Mouse (Mus musculus) hindbrain, embryonic 13.5 days (tissue): ENCODE data around the gene Crabp2. TPM values are rescaled to one million over a fixed set of nuclear protein-coding genes. Genes with fewer than 3 reads are reported as not detected.

Experiments used
- ATAC-seq: fragments of 200-750 bp; cut with Nextera tagmentation; 2 replicates; pipeline ENCODE4 v1.8.0; 2017; ENCODE audit warnings: moderate TSS enrichment; ENCODE audit not compliant: low FRiP score
- H3K27ac ChIP-seq: fragments of 300-500 bp; sonication (generic); 2 replicates; pipeline ENCODE4 v1.5.1; 2015; ENCODE audit warnings: inconsistent platforms, mild to moderate bottlenecking, moderate library complexity
- H3K27me3 ChIP-seq: fragments of 300-500 bp; sonication (generic); 2 replicates; pipeline ENCODE4 v1.6.1; 2015; ENCODE audit warnings: mild to moderate bottlenecking, inconsistent platforms
- H3K36me3 ChIP-seq: fragments of 300-500 bp; sonication (generic); 2 replicates; pipeline ENCODE4 v1.6.1; 2015; ENCODE audit warnings: mild to moderate bottlenecking, inconsistent platforms
- H3K4me1 ChIP-seq: fragments of 300-500 bp; sonication (generic); replicated peaks from 2 replicates; pipeline ENCODE4 v1.6.1; 2015; ENCODE audit warnings: inconsistent platforms
- H3K4me2 ChIP-seq: fragments of 300-500 bp; sonication (generic); 2 replicates; pipeline ENCODE4 v1.6.1; 2015; ENCODE audit warnings: inconsistent platforms, mild to moderate bottlenecking, moderate library complexity
- H3K4me3 ChIP-seq: fragments of 300-500 bp; sonication (generic); 2 replicates; pipeline ENCODE4 v1.5.1; 2015; ENCODE audit warnings: mild to moderate bottlenecking, inconsistent platforms
- H3K9ac ChIP-seq: fragments of 300-500 bp; sonication (generic); 2 replicates; pipeline ENCODE4 v1.6.1; 2015; ENCODE audit warnings: mild to moderate bottlenecking, inconsistent platforms
- H3K9me3 ChIP-seq: fragments of 300-500 bp; sonication (generic); 2 replicates; pipeline ENCODE4 v1.6.1; 2016; ENCODE audit warnings: inconsistent platforms
- WGBS: fragments of 180-500 bp; shearing (Covaris S2); methylation state at CpG from one replicate; pipeline ENCODE4 v1.1.7; 2015; 5-methylcytosine and 5-hydroxymethylcytosine counted together
- polyA plus RNA-seq: library from polyadenylated mRNA; unstranded; fragments of >200 nt; fragmentation: Nextera tagmentation; extraction: Ambion mirVana; gene quantifications from 2 replicates; pipeline ENCODE4 v1.2.1, GENCODE M21; 2015

Gene Crabp2
- polyA plus RNA-seq, 1 experiment from 2014 or later, result 148 TPM

DNA sequence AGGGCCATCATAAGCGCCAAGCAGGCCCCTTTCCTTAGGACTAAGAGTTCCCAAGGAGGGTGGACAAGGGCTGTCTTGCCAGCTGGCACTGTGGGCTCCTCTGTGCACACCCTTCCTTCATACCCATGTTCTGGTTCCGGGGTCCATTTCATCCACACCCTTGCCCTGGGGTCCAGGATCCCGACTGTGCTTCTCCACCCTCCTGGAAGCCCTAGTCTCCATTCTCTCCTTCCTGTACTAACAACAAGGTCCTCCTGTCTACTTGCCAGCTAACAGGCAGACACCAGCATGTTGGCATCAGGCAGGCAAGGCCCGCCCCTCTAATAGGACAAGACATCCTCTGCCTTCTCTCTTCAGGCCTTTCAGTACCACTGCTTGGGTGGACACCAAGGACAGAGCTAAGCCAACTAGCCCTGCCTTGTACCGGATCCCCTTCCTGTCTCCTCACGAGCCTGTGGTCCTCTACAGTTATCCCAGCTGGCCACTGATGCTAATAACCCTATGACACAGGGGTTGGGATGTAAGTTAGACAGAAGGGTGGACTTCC lies 32.8 kb downstream of the Crabp2 start:
- H3K4me3 ChIP-seq, result no peak overlapping the region
- H3K27ac ChIP-seq, result 0 out of 2 replicates have a peak overlapping the region, but pooled peaks have one; percentile 52
- H3K9me3 ChIP-seq, result no peaks in the 10 kb centered on the region
- H3K36me3 ChIP-seq, result peaks cover 12% of the 10 kb centered on the region; the same call in 1 of the 2 replicates
- H3K27me3 ChIP-seq, result no peaks in the 10 kb centered on the region
- H3K4me1 ChIP-seq, result peaks cover 67% of the 10 kb centered on the region
- ATAC-seq, result no peak
- WGBS, result 82% methylated on average over 6 of the region's 6 CpGs
- no peak overlapping the region for H3K9ac ChIP-seq
- no peak overlapping the region for H3K4me2 ChIP-seq

DNA sequence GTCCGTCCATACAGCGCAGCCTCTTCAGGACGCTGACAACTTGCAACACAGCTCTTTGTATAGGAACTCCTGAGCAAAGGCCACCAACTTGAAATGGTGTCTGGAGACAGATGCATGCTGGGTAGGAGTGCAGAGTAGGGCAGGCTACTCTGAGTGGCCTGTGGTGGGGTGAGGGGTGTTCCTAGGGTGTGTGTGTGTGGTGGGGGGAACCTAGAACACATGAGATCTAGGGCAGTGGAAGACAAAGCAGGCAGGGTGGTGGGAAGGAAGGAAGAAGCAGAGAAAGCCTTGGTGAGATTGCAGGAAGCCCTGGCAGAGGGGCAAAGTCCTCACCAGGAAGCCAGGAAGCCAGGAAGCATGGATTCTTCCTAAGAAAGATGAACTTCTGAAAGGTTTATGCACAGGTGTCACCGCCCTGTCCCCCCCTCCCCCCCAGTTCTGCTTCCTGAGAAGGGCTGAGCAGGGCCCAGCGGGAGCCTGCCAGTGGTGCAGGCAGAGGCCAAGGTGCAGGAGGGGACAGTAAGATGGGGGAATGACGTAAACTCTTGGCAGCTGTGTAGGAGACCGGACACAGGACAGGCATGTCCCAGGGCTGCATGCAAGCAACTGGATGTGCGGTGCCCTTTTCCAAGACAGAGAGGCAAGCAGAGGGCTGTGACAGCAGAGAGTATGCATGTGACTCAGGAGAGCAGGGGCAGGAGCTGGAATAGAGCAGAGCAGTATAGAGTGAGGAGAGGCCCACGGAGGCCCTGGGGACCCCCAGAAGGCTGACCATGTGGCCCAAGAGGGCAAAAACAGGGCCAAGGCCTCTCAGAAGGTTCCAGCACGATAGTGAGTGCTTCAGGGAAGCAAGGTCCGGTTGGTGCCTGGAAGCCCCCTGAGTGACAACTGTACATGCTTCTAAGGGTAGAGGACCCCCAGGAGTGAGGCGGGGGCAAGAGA lies 33.7 kb downstream of the Crabp2 start:
- H3K9ac ChIP-seq, result peak overlapping the region; percentile 43; the same call in 1 of the 2 replicates
- ATAC-seq, result no peak
- peak overlapping the region; percentile 38; the same call in 1 of the 2 replicates for H3K4me2 ChIP-seq

DNA sequence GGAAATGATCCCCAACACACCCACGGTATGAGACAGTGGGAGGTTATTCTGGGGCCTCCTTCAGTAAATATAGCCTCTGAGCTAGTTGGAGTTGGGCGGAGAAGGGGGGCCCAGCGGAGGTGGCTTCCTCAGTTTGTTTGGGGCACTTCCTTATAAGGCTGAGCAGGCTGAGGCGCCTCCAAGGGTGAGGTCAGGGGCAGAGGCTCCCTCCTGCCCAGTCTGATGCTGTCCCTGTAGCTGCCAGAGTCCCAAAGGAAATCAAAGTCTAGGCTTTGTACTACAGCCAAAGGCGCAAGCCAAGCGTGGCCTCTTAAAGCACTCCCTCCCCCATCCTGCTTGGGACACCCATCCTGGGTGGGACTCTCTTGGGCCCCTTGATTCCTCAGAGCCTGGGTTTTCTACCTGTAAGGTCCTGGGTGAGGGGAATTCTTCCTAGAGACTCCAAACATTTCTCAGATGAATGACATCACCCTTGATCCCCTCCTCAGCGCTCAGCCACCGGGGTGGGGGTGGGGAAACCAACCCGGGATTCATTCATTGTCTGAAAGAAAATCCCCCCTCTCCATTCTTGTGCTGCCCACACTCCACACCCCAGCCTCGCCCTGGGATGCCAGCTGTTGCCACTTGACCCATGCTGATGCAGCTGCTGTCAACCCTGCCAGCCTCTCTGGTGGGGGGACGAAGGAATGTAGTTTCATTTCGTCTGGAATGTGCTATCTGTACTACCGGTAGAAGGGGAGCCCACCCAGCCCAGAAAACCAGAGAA lies 34.6 kb downstream of the Crabp2 start:
- Histone ChIP-seq H3K27ac (peak overlapping the region; percentile 71), H3K9ac (peak overlapping the region; percentile 43; the same call in 1 of the 2 replicates), H3K4me1 (peaks cover 84% of the 10 kb centered on the region), H3K9me3 (no peaks in the 10 kb centered on the region), H3K27me3 (no peaks in the 10 kb centered on the region), H3K4me3 (no peak overlapping the region), H3K4me2 (peak overlapping the region; percentile 38), H3K36me3 (peaks cover 5% of the 10 kb centered on the region; the same call in 1 of the 2 replicates)
- 6% methylated on average over 13 of the region's 13 CpGs for WGBS
- no peak for ATAC-seq

More for the DNA sequence above, 33.7 kb downstream of the Crabp2 start:
- H3K4me1 ChIP-seq, result peaks cover 75% of the 10 kb centered on the region
- peak overlapping the region; percentile 71 for H3K27ac ChIP-seq
- H3K36me3 ChIP-seq, result peaks cover 12% of the 10 kb centered on the region; the same call in 1 of the 2 replicates
- no peaks in the 10 kb centered on the region for H3K27me3 ChIP-seq
- WGBS, result 31% methylated on average over 11 of the region's 12 CpGs
- no peaks in the 10 kb centered on the region for H3K9me3 ChIP-seq
- H3K4me3 ChIP-seq, result no peak overlapping the region

DNA sequence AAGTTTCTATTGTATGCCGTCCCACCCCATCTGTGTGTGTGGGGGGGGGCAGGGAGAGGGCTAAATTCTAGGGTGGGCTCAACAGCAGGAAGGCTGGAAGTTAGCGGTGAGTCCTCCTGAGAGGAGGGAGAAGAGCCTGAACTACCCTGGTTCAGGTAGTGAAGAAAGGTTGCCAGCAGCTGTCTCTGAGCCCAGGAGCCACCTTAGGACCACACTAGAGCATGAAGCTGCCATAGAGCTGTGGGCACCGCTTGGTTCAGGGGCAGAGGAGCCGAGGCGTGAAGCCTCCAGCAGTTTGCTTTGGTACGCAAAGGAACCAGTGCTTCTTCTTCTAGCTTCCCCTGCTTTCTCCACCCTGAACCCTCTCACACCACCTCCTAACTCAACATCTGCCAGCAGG lies 35.2 kb downstream of the Crabp2 start:
- Histone ChIP-seq H3K9ac (peak overlapping the region; percentile 43; the same call in 1 of the 2 replicates), H3K4me2 (peak overlapping the region; percentile 38), H3K27me3 (peaks cover 4% of the 10 kb centered on the region; the same call in 1 of the 2 replicates), H3K27ac (peak overlapping the region; percentile 20; the same call in 1 of the 2 replicates), H3K4me1 (peaks cover 90% of the 10 kb centered on the region), H3K4me3 (no peak overlapping the region), H3K36me3 (0 out of 2 replicates have a peak, but pooled peaks cover 3% of the 10 kb centered on the region), H3K9me3 (no peaks in the 10 kb centered on the region)
- no peak for ATAC-seq
- 43% methylated on average over 6 of the region's 6 CpGs for WGBS

DNA sequence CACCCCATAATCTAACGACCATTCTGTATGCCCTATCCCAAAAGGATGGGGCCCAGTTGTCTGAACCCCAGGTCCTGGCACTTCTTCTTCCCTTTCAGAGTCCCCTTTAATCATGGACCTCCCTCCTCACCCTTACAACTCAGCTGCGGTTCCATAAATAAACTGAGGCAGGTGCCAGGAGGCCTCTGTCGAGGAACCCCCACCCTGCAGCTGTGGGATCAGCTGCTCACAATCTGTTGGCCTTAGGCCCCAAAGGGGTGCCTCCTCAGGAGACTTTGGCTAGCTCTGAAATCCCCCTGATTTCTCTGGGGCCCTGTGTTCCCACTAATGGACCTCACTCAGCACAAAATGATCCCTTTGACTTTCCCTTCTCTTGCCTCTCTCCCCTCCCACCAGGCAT lies 35.6 kb downstream of the Crabp2 start:
- WGBS, result 28% methylated on average over 3 of the region's 3 CpGs
- Histone ChIP-seq H3K9me3 (no peaks in the 10 kb centered on the region), H3K27me3 (peaks cover 8% of the 10 kb centered on the region; the same call in 1 of the 2 replicates), H3K9ac (peak overlapping the region; percentile 19; the same call in 1 of the 2 replicates), H3K4me3 (no peak overlapping the region), H3K4me1 (peaks cover 92% of the 10 kb centered on the region), H3K27ac (peak overlapping the region; percentile 20; the same call in 1 of the 2 replicates), H3K36me3 (0 out of 2 replicates have a peak, but pooled peaks cover 3% of the 10 kb centered on the region), H3K4me2 (no peak overlapping the region)
- ATAC-seq, result no peak

DNA sequence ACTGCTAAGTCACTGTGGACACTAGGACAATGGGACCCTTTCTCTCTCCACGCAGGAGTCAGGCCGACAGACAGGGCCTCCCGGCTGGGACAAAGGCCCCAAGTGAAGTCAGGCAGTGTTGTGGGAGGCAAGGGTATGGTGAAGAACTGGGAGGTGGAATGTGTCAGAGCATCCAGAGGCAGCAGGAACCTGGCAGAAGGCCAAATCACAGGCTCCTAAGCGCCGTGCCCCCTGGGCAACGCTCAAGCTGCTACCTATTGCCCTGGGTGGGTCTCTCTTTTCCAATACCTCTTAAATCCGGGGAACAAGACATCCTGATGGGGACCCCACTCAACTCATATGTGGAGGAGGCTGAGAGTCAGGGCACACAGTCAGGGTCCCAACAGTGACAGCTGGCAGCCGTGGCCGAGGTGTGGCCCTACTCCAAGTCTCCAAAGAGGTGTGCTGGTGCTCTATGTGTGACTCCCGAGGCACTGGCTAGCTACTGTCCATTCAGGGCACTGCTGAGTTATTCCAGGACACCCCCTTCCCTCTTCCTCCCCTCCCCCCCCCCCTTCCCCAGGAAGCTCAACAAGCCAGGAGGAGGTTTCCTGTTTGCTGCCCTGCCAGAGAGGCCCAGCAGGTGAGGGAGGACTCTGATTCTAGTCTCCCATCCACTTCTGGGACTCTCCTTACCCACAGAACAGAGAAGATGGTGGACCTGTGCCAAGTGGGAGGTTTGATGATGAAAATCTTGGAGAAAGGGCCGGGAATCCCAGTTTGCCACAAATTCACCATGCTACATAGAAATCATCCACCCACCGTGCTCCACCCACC lies 37.2 kb downstream of the Crabp2 start:
- no peaks in the 10 kb centered on the region for H3K9me3 ChIP-seq
- peaks cover 21% of the 10 kb centered on the region for H3K27me3 ChIP-seq
- peak overlapping the region; percentile 74 for H3K27ac ChIP-seq
- WGBS, result 20% methylated on average over 12 of the region's 12 CpGs
- H3K4me3 ChIP-seq, result no peak overlapping the region
- peaks cover 80% of the 10 kb centered on the region for H3K4me1 ChIP-seq
- peak overlapping the region; percentile 19; the same call in 1 of the 2 replicates for H3K9ac ChIP-seq
- no peak overlapping the region for H3K4me2 ChIP-seq
- H3K36me3 ChIP-seq, result no peaks in the 10 kb centered on the region
- no peak for ATAC-seq

DNA sequence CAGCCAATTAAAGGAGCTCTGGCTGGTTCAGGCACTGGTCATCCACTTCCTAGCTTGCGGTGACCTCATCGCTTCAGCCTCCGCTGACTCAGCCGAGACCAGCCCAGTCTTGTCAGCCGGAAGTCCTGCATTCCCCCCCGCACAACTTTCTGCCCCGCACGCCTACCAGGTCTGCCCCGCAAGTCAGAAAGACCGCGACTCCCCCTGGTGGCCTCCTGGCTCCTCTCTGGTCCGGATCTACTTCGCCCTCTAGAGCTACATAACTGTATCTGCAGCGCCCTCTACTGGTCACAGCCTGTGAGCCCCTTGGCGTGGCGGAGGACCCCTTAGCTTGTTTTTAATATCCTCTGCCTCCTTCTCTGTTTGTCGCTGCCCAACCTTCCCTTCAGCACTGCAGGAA lies 38.4 kb downstream of the Crabp2 start:
- no peaks in the 10 kb centered on the region for H3K36me3 ChIP-seq
- H3K27ac ChIP-seq, result peak overlapping the region; percentile 72
- H3K4me3 ChIP-seq, result peak overlapping the region; percentile 40
- ATAC-seq, result peak; percentile 74
- peak overlapping the region; percentile 66 for H3K9ac ChIP-seq
- peaks cover 68% of the 10 kb centered on the region for H3K4me1 ChIP-seq
- WGBS, result 0% methylated on average over 17 of the region's 17 CpGs
- peak overlapping the region; percentile 61 for H3K4me2 ChIP-seq
- peaks cover 33% of the 10 kb centered on the region for H3K27me3 ChIP-seq
- no peaks in the 10 kb centered on the region for H3K9me3 ChIP-seq

DNA sequence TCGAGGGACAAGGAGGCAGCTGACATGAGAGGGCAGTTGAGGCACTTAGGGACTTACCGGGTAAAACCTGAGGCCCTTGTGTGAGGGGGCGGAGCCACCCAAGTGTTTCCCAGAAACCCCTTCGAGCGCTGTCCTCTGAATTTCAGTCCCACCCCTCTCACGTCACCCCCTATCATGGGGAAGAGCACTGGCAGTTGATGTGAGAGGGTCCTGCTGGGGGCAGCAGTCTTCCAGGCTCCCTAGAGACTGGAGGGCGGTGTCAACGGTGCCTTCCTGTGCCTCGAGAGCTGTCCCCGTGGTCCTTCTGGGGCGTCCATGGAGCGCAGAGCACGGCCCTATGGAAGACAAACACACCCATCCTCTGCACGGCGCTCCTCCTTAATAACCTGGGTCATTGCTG lies 39.2 kb downstream of the Crabp2 start:
- peak; percentile 60 for ATAC-seq
- 0% methylated on average over 15 of the region's 15 CpGs for WGBS
- Histone ChIP-seq H3K4me2 (peak overlapping the region; percentile 61), H3K27ac (peak overlapping the region; percentile 72), H3K9me3 (no peaks in the 10 kb centered on the region), H3K4me3 (peak overlapping the region; percentile 40), H3K4me1 (peaks cover 61% of the 10 kb centered on the region), H3K36me3 (no peaks in the 10 kb centered on the region), H3K9ac (peak overlapping the region; percentile 66), H3K27me3 (peaks cover 40% of the 10 kb centered on the region)

DNA sequence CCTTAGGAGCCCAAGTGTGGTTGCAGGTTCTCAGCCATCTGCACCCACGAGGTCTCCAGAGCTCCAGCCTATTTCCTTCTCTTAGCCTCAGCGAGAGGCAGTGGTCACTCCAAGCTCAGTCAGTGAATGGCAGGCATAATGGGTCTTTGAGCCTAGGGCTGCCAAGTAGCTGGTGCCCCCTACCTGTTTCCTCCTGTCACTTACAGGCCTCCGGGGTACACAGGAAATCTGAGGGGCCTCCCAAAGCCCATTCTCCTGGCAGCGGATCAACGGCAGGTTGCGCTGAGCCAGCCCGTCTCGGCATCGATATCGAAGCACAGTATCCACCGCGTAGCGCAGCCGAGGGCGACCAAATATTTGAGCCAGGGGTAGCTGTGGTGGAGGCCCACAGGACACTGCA lies 39.6 kb downstream of the Crabp2 start:
- ATAC-seq, result peak; percentile 15; the same call in 1 of the 2 replicates
- no peaks in the 10 kb centered on the region for H3K36me3 ChIP-seq
- H3K4me2 ChIP-seq, result peak overlapping the region; percentile 61
- peaks cover 56% of the 10 kb centered on the region for H3K4me1 ChIP-seq
- peak overlapping the region; percentile 66 for H3K9ac ChIP-seq
- peak overlapping the region; percentile 72 for H3K27ac ChIP-seq
- H3K9me3 ChIP-seq, result no peaks in the 10 kb centered on the region
- H3K4me3 ChIP-seq, result peak overlapping the region; percentile 40
- 6% methylated on average over 15 of the region's 15 CpGs for WGBS
- peaks cover 45% of the 10 kb centered on the region for H3K27me3 ChIP-seq

DNA sequence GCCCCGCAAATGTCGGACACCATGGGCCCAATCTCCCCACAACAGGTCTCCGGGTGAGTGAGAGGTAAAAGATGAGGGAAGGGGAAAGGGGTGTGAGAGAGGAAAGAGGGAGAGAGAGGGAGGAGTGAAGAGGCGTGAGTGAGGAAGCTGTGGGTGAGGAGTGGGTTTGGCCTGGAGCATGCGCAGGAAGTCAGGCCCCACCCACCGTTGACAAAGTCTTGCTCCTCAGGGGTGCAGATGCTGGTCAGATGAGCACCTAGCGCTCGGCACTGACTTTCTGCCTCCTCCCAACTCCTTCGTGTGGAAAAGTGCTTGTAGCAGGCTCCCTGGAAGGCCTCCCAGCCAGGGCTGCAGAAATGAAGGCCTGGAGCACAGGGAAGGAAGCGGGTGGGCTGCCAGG lies 41.5 kb downstream of the Crabp2 start:
- no peak overlapping the region for H3K9ac ChIP-seq
- no peak overlapping the region for H3K27ac ChIP-seq
- no peaks in the 10 kb centered on the region for H3K9me3 ChIP-seq
- 49% methylated on average over 10 of the region's 10 CpGs for WGBS
- peaks cover 39% of the 10 kb centered on the region for H3K4me1 ChIP-seq
- ATAC-seq, result no peak
- H3K27me3 ChIP-seq, result peaks cover 63% of the 10 kb centered on the region
- no peak overlapping the region for H3K4me3 ChIP-seq
- H3K36me3 ChIP-seq, result no peaks in the 10 kb centered on the region
- no peak overlapping the region for H3K4me2 ChIP-seq

DNA sequence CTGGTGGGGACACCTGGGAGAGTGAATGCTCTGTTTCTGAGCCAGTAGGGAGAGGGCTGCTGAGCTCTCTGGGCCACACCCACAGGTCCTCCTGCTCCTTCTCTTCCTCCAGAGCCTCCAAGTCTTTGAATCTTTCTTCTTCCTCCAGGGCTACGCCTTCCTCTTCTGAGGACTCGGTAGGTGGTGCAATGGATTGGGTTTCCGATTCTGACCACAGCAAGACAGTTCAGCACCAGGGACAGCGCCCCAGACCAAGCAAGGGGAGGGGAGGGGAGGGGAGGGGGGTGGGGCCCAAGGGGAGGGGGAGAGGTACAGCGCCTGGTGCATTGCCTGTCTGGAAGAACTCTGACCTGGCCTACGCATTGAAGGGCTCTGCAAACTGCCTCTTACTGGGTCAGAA lies 45.0 kb downstream of the Crabp2 start:
- Histone ChIP-seq H3K36me3 (no peaks in the 10 kb centered on the region), H3K27me3 (peaks cover 97% of the 10 kb centered on the region), H3K9me3 (no peaks in the 10 kb centered on the region), H3K9ac (no peak overlapping the region), H3K4me1 (peaks cover 23% of the 10 kb centered on the region), H3K27ac (no peak overlapping the region), H3K4me2 (no peak overlapping the region), H3K4me3 (no peak overlapping the region)
- no peak for ATAC-seq
- WGBS, result 3% methylated on average over 5 of the region's 6 CpGs
